Mouse (Mus musculus): ENCODE results near the gene Sumo1.

The Sumo1 gene

GRCm38 (mm10) chr1:59566281-59566680 lies 104.4 kb downstream of the Sumo1 start:
- in situ Hi-C loops (cut with MboI; ENCODE audit: unreplicated experiment in 2 of 2), result no loop called here

DNA sequence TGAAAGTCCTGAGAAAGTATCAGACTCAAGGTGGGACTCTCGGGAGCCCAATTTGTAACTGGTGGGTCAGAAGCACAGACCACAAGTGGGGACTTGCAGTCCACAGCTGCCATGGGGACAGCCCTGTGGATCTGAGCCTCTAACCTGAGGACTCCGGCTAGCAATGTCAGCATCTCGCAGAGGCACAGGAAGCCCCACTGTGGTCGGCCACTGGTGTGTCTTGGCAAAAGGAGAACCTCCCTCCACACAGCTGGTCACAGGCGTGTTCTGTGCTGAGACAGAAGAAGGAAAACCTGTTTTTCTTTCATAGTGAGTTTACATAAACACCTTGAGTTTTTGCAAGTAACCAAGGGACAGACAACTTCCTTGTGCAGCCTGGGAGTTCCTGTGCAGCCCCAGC lies 104.8 kb downstream of the Sumo1 start:
- in situ Hi-C loops (cut with MboI; ENCODE audit: unreplicated experiment in 2 of 2), result no loop called here

DNA sequence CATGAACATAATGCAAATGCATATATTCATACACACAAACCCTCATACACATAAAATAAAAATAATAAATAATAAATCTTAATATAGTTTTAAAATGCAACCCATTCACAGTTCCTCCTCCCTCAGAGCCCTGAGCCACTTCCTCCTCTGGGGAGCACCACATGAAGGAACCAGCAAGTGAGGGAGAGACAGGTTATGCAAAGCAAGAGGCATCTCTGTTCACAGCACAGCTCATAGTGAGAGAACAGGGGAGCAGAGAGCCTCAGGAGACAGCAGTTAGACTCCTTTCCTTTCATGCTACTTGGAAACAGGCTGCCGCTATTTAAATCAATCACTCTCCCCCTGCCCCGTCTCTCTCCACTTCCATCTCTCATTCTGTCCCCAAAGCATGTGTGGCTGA lies 107.1 kb downstream of the Sumo1 start:
- in situ Hi-C loops (cut with MboI; ENCODE audit: unreplicated experiment in 2 of 2), result no loop called here

GRCm38 (mm10) chr1:59553708-59554107 lies 116.9 kb downstream of the Sumo1 start:
- in situ Hi-C loops (cut with MboI; ENCODE audit: unreplicated experiment in 2 of 2), result no loop called here

GRCm38 (mm10) chr1:59550996-59551395 lies 119.6 kb downstream of the Sumo1 start:
- in situ Hi-C loops (cut with MboI; ENCODE audit: unreplicated experiment in 2 of 2), result no loop called here

DNA sequence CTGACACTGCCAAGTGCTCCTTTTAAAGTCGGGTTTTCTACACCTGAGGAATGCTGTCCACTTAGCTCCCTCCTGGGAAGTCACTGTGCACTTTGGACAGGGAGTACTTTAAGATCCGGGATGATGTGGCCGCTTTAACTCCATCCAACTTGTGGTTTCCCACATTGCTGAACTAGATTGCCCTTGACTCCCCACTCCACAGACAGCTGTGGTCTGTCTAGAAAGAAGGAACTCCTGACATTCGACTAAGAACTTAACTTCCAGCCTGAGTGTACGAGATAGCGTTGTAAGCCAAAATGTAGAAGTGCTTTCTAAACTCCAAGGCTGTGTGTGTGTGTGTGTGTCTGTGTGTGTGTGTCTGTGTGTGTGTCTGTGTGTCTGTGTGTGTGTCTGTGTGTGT lies 120.4 kb downstream of the Sumo1 start:
- in situ Hi-C loops (cut with MboI; ENCODE audit: unreplicated experiment in 2 of 2), result no loop called here

DNA sequence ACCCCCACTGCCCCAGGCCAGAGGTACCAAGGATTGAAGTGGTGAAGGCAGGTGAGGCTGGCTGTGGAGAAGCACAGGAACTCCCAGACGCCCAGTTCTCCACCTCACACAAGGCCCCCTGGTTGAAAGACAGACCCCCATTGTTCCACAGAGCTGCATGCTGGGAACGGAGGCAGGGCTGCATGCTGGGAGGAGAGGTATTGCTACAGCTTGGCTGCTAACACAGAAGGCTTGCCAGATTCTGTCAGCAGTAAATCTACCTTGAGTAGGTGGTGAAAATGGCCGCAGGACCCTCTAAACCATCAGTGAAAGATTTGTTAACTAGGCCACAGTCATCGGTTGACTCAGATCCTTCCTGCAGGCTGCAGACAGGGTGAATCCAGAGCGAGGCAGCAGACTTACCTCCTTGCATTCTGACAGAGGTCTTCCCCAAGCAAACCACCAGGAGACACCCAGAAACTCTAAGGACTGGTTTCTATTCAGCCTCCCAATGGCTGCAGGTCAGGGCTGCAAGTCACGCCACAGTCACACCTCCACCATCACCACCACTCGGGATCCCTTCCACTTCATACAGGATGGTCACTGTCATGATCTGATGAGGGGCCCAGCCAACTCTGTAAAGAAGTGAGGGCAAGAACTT lies 121.5 kb downstream of the Sumo1 start:
- in situ Hi-C loops (cut with MboI; ENCODE audit: unreplicated experiment in 2 of 2), result no loop called here

GRCm38 (mm10) chr1:59548486-59548885 lies 122.1 kb downstream of the Sumo1 start:
- in situ Hi-C loops (cut with MboI; ENCODE audit: unreplicated experiment in 2 of 2), result no loop called here

GRCm38 (mm10) chr1:59543911-59544310 lies 126.7 kb downstream of the Sumo1 start:
- in situ Hi-C loops (cut with MboI; ENCODE audit: unreplicated experiment in 2 of 2), result no loop called here

DNA sequence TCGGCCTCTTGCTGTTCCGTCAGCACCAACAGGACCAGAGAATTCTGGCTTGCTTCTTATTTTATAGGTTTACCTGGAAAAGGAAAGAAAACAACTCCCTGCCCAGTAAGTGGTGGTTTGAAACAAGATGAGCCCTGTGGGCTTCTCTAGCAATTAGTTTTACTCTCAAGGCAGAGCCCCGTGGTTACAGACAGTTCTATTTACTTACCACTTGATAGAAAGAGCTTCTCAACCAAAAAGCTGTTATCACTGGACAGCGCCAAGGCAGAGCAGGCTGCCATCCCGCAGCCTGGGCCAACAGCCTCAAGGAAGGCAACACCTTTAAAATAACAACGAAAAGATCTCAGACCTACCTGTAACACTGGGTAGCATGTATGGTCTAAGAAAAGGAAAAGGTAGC lies 128.4 kb downstream of the Sumo1 start:
- in situ Hi-C loops (cut with MboI; ENCODE audit: unreplicated experiment in 2 of 2), result no loop called here

- in situ Hi-C loops (cut with MboI; ENCODE audit: unreplicated experiment in 2 of 2), result no loop called here
These were observed 129.2 kb downstream of the Sumo1 start for GRCm38 (mm10) chr1:59541271-59542020.

DNA sequence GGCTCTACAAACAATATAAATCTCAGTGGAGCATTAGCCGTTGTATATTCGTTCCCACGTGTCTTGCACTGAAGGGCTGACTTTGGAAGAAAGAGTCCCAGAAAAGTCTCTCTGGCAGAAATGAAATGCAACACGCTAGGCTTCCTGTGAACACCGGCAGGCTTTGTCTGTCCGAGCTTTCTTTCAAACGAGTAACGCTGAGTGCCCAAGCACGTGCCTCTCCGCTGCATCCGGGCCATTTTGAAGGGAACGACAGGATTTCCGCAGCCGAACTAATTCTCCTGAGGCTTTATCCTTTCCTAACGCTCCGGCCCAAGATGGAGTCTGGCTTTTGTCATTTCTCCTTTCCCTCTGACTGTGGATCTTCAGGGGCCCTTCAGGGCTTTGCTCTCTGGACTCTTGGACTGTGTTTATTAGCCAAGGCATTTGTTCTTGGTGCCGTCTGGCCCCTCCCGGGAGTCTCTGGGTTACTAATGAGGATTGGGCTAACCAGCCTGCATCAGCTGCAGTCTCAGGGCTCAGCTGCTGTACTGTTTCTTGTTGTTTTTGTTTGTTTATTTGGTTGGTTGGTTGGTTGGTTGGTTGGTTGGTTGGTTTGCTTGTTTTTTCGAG lies 130.0 kb downstream of the Sumo1 start:
- in situ Hi-C loops (cut with MboI; ENCODE audit: unreplicated experiment in 2 of 2), result no loop called here

- in situ Hi-C loops (cut with MboI; ENCODE audit: unreplicated experiment in 2 of 2), result no loop called here
These were observed 132.3 kb downstream of the Sumo1 start for GRCm38 (mm10) chr1:59538381-59538780.

All from v-Abl transformed pro-B cells (cell line).